Mouse (Mus musculus): Measurements from ENCODE around the gene Gm10696.
"Not testable (repeated sequence)": the region's sequence is repeated elsewhere in the genome, so short reads cannot be mapped to it uniquely, and the experiment has no call there.

Gene Gm10696

DNA sequence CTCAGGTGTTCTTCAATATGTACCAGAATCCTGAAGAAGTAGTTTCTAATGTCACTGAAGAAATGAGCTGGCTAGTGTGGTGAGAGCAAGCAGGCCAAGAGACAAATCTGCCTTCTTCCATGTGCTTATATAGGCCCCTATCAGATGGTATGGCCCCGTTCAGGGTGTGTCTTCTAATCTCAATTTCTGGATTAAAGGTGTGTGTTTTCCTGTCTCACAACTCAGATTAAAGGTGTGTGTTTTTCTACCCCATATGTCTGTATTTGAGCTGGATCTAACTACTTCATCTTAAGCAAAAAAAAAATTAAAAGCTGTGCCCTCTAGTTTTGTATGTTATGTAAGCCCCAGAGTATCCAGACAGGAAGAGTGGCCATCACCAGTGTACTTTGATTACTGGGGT lies at the start of gene Gm10696:
Gm10696 (minus strand) TSS at position 101 of the 400 bp plus-strand sequence.
- DNase-seq (ENCODE audit: low spot score in 2 of 2), result not testable (repeated sequence)

DNA sequence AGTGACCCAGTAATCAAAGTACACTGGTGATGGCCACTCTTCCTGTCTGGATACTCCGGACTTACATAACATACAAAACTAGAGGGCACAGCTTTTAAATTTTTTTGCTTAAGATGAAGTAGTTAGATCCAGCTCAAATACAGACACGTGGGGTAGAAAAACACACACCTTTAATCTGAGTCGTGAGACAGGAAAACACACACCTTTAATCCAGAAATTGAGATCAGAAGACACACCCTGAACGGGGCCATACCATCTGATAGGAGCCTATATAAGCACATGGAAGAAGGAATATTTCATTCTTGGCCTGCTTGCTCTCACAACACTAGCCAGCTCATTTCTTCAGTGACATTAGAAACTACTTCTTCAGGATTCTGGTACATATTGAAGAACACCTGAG lies 18.4 kb upstream of the Gm10696 start, which contains the start of gene Gm5286:
Gm5286 (plus strand) TSS at position 301 of the 400 bp plus-strand sequence.
- DNase-seq (ENCODE audit: low spot score in 2 of 2), result not testable (repeated sequence)

DNA sequence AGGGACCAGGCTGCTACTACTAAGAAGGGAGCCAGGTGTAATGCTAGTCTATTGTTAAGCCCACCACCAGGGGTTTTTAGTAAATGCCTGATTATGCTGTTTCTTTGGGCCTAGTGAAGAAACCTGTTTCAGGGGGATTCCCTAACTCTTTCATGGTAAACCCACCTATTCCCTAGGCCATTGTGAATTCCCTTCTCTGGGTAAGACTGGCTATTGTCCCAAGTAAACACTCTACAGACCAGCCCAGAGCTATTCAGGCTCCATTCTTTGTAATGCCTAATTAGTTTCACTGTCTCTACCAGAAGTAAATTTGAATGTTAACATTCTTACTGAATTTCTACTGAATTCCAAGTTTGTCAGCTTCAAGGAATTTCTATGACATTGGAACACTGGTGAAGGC lies 10.6 kb downstream of the Gm10696 start:
- not testable (repeated sequence) for DNase-seq (ENCODE audit: low spot score in 2 of 2)

Data from urinary bladder, postnatal 36 days (tissue).